Mouse (Mus musculus) left cerebral cortex, postnatal 4 days (tissue): Measurements from ENCODE around the gene Hnrnpdl. TPM values are rescaled to one million over a fixed set of nuclear protein-coding genes. Genes with fewer than 3 reads are reported as not detected.

Source experiments
- DNase-seq: peaks from one replicate; pipeline ENCODE4 v3.0.0-alpha.2; 2022
- intact Hi-C: fragments of 180-260 bp; cut with DNase I; formaldehyde crosslinking; loops from one replicate; pipeline ENCODE4 v1.15.1; 2025
- total RNA-seq, 2 experiments: library from RNA; stranded (reverse); gene quantifications; 2 replicates each; pipeline ENCODE4 v1.2.3; 2021

Gene Hnrnpdl
- total RNA-seq, 2 experiments from 2014 or later = 259 to 272 TPM

DNA sequence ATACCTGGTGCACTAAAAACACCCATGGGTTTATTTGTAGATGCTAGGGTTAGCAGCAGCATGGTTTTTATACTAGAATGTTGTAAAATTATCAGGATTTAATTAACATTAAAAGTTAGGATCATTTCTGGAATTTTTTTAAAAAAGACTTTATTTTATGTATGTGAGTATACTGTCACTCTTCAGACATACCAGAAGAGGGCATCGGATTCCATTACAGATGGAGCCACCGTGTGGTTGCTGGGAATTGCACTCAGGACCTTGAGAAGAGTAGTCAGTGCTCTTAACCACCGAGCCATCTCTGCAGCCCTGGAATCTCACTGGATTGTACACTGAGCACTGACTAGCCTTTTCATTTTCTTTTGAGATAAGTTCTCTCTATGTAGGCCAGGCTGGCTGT lies 10.4 kb upstream of the Hnrnpdl start:
- no peak for DNase-seq
- intact Hi-C loops = no loop called here

DNA sequence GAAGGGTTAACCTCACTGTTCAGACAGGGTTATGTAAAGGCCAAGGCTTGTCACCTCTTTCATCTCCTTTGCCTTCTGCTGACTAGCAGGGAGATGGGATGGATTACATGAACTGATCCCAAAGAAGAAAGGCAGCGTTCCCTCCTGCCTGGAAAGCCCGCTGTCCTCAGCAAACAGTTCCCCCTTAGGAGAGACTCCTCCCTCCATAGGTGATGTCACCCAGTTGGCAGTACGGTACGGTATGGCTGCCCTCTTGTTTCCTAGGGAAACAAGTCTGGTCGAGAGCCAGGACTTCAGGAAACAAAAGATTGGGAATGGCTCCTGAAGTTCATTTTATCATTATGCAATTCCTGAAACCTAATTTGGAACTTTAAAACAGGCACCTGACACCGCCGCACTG lies 8.4 kb upstream of the Hnrnpdl start:
- intact Hi-C loops = no loop called here
- no peak for DNase-seq

DNA sequence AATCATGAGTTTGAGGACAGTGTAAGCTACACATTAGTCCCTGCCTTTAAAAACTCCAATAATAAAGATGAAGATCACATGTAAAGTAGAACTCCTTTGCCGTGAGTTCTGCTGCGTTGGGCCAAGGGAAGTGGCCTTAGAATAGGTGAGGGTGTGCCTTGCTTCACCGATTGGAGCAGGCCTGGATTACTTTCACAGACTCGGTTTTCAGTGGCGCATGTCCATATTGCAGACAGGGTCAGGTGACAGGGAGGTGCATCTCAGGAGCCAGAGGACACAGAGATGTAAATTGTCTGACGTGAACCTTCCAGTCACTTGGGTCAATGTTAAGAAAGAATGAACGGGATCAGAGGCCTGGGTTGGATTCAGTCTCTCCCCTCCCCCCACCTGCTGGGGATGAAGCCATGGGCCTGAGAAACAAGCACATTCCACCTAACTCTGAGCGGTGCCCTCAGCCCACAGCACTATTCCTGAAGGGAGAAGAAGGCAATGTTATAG lies 7.7 kb upstream of the Hnrnpdl start:
- intact Hi-C loops = no loop called here
- no peak for DNase-seq

DNA sequence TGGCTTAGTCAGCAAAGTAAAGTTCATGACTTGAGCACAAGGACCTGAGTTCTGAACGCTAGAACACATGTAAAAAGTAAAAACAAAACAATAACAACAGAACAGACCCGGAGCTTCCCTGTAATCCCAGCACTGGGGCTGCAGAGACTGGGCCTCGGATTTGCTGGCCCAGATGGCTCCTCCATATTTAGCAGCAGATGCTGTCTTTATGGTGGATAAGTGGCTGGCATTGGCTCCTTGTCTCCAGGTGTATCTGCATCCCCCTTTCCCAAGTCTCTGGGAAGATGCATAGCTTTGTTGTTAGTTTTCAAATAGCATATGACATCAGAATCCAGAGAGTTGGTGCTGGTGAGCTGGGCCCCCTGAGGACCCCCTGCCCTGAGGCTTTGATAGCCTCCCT lies 6.6 kb upstream of the Hnrnpdl start:
- DNase-seq = no peak
- intact Hi-C loops = no loop called here

DNA sequence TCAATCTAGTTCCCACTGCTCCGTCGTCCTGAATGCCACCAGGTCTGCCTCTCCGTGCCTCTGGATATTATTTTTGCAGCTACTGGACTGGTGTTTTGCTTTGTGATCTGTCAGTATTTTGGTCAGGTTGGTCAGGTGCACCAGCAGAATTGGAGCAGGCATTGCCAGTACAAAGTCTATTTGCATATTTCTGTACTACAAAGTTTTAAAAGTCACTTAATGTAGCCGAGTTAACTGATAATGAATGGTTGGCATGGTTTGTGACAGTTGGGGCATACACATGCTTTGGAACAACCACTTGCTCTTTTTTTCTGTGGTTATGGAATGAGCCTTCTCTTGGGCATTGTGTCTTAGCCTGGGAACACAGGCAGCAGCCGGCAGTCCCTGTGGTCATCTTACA lies 5.2 kb upstream of the Hnrnpdl start:
- intact Hi-C loops = no loop called here
- DNase-seq = no peak

DNA sequence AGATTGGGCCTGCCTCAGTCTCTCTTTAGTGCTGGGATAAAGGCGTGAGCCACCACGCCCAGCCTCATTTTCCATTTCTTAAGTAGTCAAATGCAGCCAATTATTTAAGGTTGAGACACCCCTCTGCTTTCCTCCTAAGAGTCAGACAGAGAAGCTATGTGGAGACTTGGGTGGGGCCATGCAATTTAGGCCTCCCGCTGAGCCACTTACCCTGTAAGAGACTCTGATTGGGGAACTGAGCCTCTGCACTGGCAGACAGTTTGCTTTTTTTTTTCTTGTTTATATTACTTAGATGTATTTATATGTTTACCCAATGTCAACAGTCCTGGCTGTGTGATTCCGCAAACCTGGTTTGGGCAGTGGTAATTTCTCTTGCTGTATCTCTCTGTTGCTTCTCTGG lies 4.6 kb upstream of the Hnrnpdl start:
- intact Hi-C loops = no loop called here
- DNase-seq = no peak

DNA sequence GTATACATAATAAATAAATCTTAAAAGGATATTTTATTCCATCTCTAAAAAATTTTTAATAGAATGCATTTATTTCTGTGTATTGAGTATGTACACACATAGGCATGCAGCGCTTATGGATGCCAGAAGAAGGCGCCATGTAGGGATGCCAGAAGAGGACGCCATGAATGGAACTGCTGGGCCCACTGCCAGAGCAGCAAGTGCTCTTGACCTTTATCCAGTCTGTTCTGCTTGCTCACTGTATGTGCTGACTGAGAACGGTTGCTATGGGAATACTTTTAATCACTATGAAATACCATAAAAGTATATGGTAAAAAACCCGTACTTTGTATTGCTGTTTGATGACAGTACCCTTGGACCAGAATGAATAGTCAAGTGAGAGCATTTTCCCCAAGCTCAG lies 3.9 kb upstream of the Hnrnpdl start:
- intact Hi-C loops = no loop called here
- DNase-seq = peak; percentile 70

DNA sequence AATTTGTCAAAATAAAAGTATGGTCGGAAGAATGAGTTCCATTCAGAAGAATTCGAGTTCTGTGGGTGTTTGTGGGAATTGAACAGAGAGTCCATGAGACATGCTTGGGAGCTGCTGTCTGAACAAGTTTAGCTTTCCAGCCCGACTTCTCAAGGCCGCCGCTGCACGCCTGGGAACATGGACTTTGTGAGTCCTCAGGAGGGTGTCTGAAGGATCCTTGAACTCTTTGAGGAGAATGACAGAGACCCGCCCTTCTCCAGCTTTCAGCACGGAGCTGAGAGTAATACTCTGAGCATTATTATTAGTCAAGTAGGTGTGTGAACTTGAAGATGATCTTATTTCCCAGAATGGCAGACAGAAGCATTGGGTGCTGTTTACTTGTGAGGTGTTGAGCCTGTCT lies 3.0 kb upstream of the Hnrnpdl start:
- DNase-seq = no peak
- intact Hi-C loops = no loop called here

DNA sequence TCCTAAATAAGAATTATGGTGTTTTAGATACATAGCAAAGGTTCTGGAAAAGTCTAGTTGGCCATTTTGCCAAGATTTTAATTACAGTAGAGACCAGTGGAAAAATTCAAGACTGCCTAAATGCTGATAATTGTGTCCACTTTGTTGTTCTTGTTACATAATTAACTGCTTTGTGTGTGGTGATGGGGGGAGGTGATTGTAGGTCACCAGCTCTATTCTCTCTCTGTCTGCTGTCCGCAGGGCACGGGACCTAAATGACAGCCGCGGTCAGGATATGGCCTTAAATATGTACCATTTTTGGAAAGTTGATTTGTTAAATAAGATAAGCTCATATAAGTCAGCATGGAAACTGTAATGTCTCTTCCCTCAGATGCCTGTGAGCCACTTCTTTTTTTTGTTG lies 1.8 kb upstream of the Hnrnpdl start:
- intact Hi-C loops = no loop called here
- no peak for DNase-seq

DNA sequence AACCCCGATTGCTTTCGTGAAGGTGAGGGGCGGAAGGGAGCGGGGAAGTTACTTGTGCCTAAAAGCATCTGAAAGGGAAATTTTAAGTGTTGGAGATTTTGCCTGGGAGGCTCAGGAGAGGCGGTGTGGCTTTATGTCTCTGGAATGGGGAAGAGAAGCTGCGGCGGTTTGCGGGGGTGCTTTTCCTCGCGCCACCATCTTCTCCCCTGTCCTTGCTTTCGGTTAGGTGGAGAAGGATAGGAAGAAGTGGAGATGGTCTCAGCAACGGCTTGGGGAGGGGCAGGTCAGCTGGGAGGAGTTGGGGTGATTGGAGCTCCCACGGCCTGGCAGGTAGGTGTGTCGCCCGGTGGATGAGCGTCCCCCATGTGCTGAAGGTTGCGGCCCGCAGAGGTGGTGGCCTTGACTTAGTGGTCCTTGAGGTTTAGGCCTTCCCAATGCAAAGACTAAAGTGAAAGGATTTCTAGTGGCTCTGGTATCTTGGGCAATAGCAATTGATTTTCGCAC lies 869 bp upstream of the Hnrnpdl start:
- peak; percentile 23 for DNase-seq
- intact Hi-C loops = no loop called here

DNA sequence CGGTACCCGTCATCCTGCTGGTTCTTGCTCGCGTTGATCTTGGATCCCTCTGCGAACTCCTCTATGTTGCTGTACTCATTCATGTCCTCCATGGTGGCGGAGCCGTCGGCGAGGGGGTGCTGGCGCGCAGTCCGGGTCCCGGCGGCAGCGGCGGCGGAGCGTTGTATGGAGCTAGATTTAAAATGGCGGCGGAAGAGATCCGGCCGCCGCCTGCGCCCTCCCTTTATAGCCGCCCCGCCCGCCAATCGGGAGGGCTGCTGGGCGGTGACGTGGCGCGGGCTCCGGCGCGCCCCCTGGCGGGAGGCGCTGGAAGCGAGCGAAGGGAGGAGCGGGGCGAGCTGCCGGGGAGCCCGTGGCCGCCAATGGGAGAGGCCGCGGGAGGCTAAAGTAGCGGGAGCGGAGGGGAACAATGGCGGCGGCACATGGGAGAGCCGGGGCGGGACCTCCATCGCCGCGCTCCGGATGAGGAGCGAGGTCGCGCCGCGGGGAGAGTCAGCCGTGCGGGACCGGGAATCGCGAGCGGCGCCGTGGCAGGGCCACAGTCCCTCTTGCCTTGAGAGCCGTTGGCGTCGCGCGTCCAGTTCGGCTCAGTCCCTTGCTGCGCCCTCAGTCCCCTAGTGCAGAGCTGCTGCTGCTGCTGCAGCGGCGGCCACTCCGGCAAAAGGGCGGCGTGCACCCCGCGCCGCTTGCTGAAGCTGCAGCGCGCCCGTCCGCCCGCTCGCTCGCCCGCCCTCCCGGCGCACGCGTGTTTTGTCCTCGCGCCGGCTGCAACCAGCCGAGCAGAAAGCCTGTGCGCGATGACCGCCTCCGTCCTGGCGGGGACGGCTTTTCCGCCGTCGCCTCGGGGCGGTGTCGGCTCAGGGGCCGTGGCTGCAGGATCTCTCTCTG lies 506 bp downstream of the Hnrnpdl start:
- intact Hi-C loops = loop anchor here (5.0 to 10.0 kb wide), 2 partner anchors 62 to 834 kb away; partner anchors contain the start of genes 4930524J08Rik and Hnrnpd
- peak; percentile 96 for DNase-seq

DNA sequence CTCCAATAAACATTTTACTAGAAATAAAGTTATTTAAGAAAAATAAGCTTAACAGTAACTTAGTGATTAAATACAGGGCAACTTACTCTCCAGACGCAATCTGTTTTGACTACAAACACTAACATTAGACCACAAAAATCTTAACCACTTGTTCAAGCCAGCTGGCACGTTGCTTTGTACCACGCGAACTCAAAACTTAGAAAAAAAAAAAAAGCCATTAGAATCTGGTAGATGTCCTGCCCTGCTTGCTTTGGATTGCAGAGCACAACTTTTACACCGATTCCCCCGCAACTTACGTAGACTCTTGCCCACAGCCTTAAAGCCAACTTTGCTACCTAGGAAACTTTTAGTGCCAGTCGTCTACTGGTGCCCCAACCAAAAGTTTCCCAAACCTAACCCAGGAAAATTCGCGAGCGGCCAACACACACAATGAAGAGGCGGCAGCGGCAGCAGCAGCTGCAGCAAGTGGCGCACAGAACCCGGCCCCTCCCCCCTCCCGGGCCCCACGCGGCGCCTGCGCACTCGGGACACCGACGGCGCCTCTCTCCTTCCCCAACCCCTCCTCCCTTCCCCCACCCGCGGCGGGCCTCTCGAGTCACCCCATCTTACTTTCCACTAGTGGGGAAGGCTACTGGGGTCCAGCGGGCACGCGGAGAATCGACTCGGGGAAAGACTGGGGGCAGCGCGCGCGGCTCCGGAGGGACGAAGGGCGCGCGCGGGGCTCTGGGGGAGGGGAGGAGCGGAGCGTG lies 1.3 kb downstream of the Hnrnpdl start:
- intact Hi-C loops = loop anchor here (5.0 to 10.0 kb wide), 2 partner anchors 61 to 833 kb away; partner anchors contain the start of genes 4930524J08Rik and Hnrnpd
- peak; percentile 94 for DNase-seq

DNA sequence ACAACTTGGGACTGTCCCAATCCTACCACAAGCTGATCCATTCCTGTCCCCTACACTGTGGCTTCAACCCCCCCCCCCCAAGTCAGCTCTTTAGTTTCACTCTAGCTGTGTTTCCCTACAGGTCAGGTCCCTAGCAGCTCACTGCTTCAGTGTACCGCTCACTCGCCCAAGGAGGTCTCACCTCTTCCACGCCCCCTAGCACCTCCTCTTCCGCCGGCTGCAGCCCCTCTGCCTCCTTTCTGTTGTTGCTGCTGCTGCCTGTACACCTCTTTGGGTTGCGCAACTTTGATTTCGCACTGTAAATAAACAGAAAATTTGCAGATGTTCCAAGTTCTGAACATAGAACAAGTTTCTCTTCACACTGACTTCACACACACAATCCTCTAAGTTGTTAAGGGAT lies 2.8 kb downstream of the Hnrnpdl start:
- DNase-seq = no peak
- intact Hi-C loops = loop anchor here (5.0 to 10.0 kb wide), 2 partner anchors 59 to 832 kb away; partner anchors contain the start of genes 4930524J08Rik and Hnrnpd

DNA sequence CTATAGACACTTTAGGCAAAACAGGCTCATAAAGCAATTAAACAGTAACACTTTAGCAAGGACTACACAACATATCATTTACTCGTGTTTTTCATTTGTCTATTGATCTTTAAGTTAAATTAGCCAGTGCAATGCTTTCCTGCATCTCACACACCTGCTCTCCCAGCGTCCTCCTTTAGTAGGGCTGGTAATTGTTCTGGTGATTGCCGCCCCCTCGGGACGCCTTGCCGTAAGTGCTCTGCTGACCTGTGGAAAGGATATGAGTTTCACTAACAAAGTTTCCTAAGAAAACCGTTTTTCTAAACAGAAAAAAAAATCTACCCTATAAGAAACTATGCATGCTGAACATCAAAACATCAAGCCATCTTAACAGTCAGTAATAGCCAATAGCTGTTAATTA lies 3.5 kb downstream of the Hnrnpdl start:
- no peak for DNase-seq
- intact Hi-C loops = loop anchor here (5.0 to 10.0 kb wide), 2 partner anchors 59 to 831 kb away; partner anchors contain the start of genes 4930524J08Rik and Hnrnpd

DNA sequence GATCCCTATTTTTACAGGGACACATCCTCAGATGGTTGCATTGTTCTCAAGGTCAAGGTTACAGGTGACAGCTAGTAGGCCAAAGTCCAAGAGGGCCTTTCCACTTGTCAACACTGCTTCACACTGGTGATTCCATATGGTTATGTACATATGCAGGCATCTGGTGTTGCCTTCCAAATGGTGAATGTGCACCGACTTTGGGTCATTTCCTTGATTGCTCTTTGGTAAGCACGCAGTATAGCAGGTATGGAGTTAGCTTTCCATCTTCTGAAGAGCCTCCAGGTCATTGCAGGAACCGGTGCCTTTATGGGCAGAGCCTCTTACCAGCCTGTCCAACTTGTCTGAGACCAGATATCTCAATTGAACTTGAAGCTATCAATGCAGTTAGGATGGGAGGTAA lies 6.8 kb downstream of the Hnrnpdl start:
- intact Hi-C loops = loop anchor here (10.0 kb wide), 1 partner anchor 828 kb away; no protein-coding TSS in a partner anchor
- no peak for DNase-seq

DNA sequence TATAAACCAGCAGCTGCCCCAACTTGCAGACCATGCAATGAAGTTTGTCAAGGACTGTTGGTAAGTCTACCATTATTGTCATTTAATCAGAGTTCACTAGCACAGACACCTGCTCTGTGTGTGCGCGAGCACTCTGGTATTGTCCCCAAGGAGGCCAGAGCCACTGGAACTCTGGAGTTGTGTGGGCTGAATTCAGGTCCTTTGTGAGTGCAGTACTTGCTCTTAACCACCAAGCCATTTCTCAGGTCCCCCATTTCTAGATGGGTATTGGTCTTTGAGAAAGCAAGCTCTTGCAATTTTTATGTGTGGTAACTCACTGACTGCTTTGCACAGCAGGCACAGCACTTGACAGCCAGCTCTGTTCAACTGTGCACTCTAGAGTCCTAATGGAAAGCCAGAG lies 7.4 kb downstream of the Hnrnpdl start:
- intact Hi-C loops = loop anchor here (10.0 kb wide), 1 partner anchor 827 kb away; no protein-coding TSS in a partner anchor
- no peak for DNase-seq

DNA sequence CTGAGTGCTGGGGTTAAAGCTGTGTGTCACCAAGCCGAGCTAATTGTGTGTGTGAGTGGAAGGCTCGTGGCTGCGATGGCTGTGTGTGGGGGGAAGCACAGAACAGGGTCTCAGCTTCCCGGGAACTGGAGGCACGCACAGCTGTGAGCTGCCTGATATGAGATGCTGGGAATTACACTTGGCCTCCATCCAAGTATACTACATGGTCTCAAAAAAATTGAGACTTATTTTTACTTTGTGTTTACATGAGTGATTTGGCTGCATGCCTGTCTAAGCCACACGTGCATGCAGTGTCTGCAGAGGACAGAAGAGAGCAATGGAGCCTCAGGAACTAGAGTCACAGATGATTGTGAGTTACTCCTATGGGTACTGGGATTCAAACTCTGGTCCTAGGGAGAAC lies 9.4 kb downstream of the Hnrnpdl start:
- intact Hi-C loops = loop anchor here (10.0 kb wide), 1 partner anchor 825 kb away; no protein-coding TSS in a partner anchor
- DNase-seq = no peak

DNA sequence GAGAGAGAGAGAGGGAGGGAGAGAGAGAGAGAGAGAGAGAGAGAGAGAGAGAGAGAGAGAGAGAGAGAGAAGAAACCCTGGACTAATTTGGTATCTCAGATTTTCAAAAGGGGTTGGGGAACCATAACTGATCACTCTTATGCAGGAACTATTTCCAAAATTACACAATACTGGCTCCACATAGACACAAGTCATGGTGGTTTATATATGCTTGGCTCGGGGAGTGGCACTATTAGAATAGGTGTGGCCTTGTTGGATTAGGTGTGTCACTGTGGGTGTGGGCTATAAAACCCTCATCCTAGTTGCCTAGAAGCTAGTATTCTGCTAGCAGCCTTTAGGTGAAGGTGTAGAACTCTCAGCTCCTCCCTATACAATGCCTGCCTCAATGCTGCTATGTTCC lies 14.6 kb downstream of the Hnrnpdl start:
- intact Hi-C loops = no loop called here
- no peak for DNase-seq

DNA sequence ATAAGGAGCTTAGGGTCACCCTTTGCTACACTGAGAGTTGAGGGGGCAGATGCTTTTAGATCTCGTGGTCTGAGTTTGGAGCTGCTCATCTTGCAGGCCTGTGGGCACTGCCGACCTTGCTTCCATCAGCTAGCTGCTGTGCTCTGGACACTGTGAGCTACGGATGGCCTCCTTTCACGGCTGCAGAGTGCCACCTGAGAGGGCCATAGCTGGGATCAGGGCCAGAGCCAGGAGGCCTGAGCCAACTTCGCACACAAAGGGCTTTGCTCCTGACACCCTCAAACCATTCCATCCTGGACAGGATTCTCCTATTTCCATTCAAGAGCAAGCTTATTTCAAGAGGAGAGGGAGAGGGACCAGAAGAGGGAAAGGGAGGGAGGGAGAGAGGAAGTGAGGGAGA lies 15.1 kb downstream of the Hnrnpdl start:
- no peak for DNase-seq
- intact Hi-C loops = no loop called here

DNA sequence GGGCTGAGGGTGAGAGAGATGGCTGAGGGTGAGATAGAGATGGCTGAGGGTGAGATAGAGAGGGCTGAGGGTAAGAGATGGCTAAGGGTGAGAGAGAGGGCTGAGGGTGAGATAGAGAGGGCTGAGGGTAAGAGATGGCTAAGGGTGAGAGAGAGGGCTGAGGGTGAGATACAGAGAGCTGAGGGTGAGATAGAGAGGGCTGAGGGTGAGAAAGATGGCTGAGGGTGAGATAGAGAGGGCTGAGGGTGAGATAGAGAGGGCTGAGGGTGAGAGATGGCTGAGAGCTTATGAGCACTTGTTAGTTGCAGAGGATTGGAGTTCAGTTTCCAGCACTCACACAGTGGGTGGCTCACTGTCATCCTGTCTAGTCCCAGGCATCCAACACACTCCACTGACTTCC lies 19.4 kb downstream of the Hnrnpdl start:
- intact Hi-C loops = no loop called here

DNA sequence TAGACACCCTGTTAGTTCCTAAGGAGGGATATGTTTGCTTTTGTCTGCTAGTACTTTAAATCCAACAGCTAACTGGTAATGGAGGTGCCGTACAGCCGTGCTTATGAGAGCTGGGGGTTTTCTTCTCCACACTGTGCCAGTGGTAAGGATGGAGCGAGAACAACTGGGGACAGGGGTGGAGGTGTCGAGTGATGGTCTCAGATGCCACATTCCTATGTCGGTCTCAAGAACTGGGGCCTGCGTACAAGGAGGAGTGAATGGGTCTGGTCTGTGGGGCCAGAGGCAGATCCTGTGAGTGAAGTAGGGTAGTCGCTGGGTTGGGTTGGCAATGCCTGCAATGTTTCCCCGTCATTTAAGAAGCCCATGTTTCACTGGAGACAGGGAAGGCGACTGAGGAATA lies 26.9 kb downstream of the Hnrnpdl start:
- intact Hi-C loops = no loop called here
- no peak for DNase-seq

More for the DNA sequence above, 19.4 kb downstream of the Hnrnpdl start:
- DNase-seq = no peak
